ENCODE assay signal across 15 mouse cellular contexts in genomic region chr1:163285136-163285535, GRCm38 (mm10). TPM values are rescaled to one million over a fixed set of nuclear protein-coding genes. Genes with fewer than 3 reads are reported as not detected.
DNase-seq lines count a peak whose midpoint lies in the region; ATAC-seq and TF ChIP-seq lines count a peak whose summit lies in the region.
"Had no signal": no experiment of that assay in that cellular context is flagged by ENCODE, and none has a peak within 500 bp of the region (broad histone marks: within the 10 kb centered on the region; RNA-seq: fewer than 3 reads in every experiment).

No protein-coding gene starts in this region.

- TF ChIP-seq CTCF in embryonic fibroblast, embryonic 13.5 days (IDR thresholded peaks at IDR 0.05; ENCODE audit: borderline replicate concordance, insufficient read depth, low read length), result no peak

- no peak overlapping the region for H3K4me3 ChIP-seq in embryonic fibroblast, embryonic 13.5 days (ENCODE audit: insufficient read depth, low read length)
- H3K4me3 ChIP-seq: erythroblast, embryonic 14.5 days; heart, embryonic 12.5 days; hindbrain, embryonic 10.5 days; midbrain, embryonic 15.5 days had no signal

- peak overlapping the region; percentile 86 for H3K27ac ChIP-seq in embryonic fibroblast, embryonic 13.5 days (ENCODE audit: insufficient read depth, low read length)
- H3K27ac ChIP-seq: hindbrain, embryonic 10.5 days; midbrain, embryonic 15.5 days had no signal

- peaks cover 33% of the 10 kb centered on the region for H3K4me1 ChIP-seq in embryonic fibroblast, embryonic 13.5 days (ENCODE audit: control insufficient read depth, insufficient read depth, low read length)
- H3K4me1 ChIP-seq: midbrain, embryonic 15.5 days had no signal

- no peak for DNase-seq in frontal cortex, postnatal 14 days (ENCODE audit: low spot score in 2 of 2)
- DNase-seq in kidney, postnatal 14 days, result peak; percentile 17
- no peak for DNase-seq in kidney, postnatal 10 days
- peak; percentile 29 for DNase-seq in brain, adult 2 months (ENCODE audit: low read depth, low spot score)
- DNase-seq in lung, postnatal 4 days, result no peak
- DNase-seq: cerebellum, postnatal 36 days; liver, postnatal 0 days; thymus, postnatal 36 days had no signal

- ATAC-seq in frontal cortex, adult (ENCODE audit: low TSS enrichment), result peak; percentile 35; the same call in 1 of the 2 replicates
- ATAC-seq: CD4-positive, CD25-positive, alpha-beta regulatory T cell, adult 4 months; liver, postnatal 0 days; midbrain, embryonic 15.5 days had no signal

- TF ChIP-seq POLR2A in embryonic fibroblast, embryonic 13.5 days (IDR thresholded peaks at IDR 0.05; ENCODE audit: low read depth, low read length), result no peak

RNA-seq across cellular contexts. Expression of gene Prrx1, which starts 28.4 kb away (rescaled TPM):
- 429 and 537 TPM in 2 replicates for polyA plus RNA-seq in embryonic fibroblast, embryonic 13.5 days (2011; ENCODE audit: insufficient read length, low read depth, missing spikeins)
- polyA plus RNA-seq: CD4-positive, CD25-positive, alpha-beta regulatory T cell, adult 4 months; erythroblast, embryonic 14.5 days had no signal

Comparison
In these comparisons a context has a peak if more than half of its experiments do, and no peak if none do; other contexts are left out.
1. DNase-seq: peak in kidney, postnatal 14 days (single experiment) and brain, adult 2 months (single experiment); none in frontal cortex, postnatal 14 days (0 of 2), kidney, postnatal 10 days (single experiment) and lung, postnatal 4 days (0 of 2).